Mouse (Mus musculus) myocyte (in vitro differentiated cells): Measurements from ENCODE around the gene 1700024G13Rik. TPM values are rescaled to one million over a fixed set of nuclear protein-coding genes. Genes with fewer than 3 reads are reported as not detected.
"Not testable (repeated sequence)": the region's sequence is repeated elsewhere in the genome, so short reads cannot be mapped to it uniquely, and the experiment has no call there.

Experiments
- H3K27me3 ChIP-seq: one replicate; pipeline ENCODE4 v1.6.1; 2011; ENCODE audit not compliant: control insufficient read depth, insufficient read depth, insufficient read length
- H3K36me3 ChIP-seq: one replicate; pipeline ENCODE4 v1.6.1; 2011; ENCODE audit not compliant: control insufficient read depth, insufficient read depth
- H3K4me2 ChIP-seq: one replicate; pipeline ENCODE4 v1.6.1; 2011; ENCODE audit warnings: low read depth, control low read depth
- H3K4me3 ChIP-seq: one replicate; pipeline ENCODE4 v1.5.1; 2011; ENCODE audit warnings: mild to moderate bottlenecking, control low read depth, moderate library complexity
- H3K79me2 ChIP-seq: one replicate; pipeline ENCODE4 v1.6.1; 2011; ENCODE audit not compliant: control insufficient read depth, insufficient read depth
- H3ac ChIP-seq: one replicate; pipeline ENCODE4 v1.6.1; 2011; ENCODE audit not compliant: control insufficient read depth, insufficient read length
- CEBPB ChIP-seq: IDR thresholded peaks from 2 replicates; pipeline ENCODE4 v1.6.1; 2011; ENCODE audit warnings: mild to moderate bottlenecking, moderate library complexity; ENCODE audit not compliant: poor library complexity, insufficient read depth, severe bottlenecking
- E2F4 ChIP-seq: IDR thresholded peaks from one replicate; pipeline ENCODE4 v1.6.1; 2011; ENCODE audit warnings: mild to moderate bottlenecking, control low read depth, moderate library complexity; ENCODE audit not compliant: insufficient read depth
- MAX ChIP-seq: IDR thresholded peaks from one replicate; pipeline ENCODE4 v1.6.1; 2011; ENCODE audit warnings: low read depth, mild to moderate bottlenecking, control low read depth
- MYOD1 ChIP-seq, 3 experiments: IDR thresholded peaks; one replicate each; pipeline ENCODE4 v1.6.1; 2011; ENCODE audit warnings: control low read depth in 2 of 3, low read depth in 2 of 3, mild to moderate bottlenecking in 2 of 3, moderate library complexity in 1 of 3; ENCODE audit not compliant: insufficient read length in 2 of 3, control insufficient read depth in 1 of 3
- MYOG ChIP-seq, 3 experiments: IDR thresholded peaks; one replicate each; pipeline ENCODE4 v1.6.1; 2011; ENCODE audit warnings: control low read depth in 2 of 3, low read depth in 2 of 3, mild to moderate bottlenecking in 2 of 3; ENCODE audit not compliant: insufficient read length in 2 of 3, control insufficient read depth in 1 of 3, insufficient read depth in 1 of 3
- POLR2A ChIP-seq: IDR thresholded peaks from one replicate; pipeline ENCODE4 v1.6.1; 2011; ENCODE audit warnings: low read depth, mild to moderate bottlenecking, control low read depth, moderate library complexity; ENCODE audit not compliant: insufficient read length
- POLR2AphosphoS2 ChIP-seq: IDR thresholded peaks from one replicate; pipeline ENCODE4 v1.6.1; 2011; ENCODE audit warnings: low read depth, control low read depth; ENCODE audit not compliant: insufficient read length
- REST ChIP-seq: IDR thresholded peaks from one replicate; pipeline ENCODE4 v1.6.1; 2011; ENCODE audit warnings: mild to moderate bottlenecking, control low read depth, moderate library complexity; ENCODE audit not compliant: insufficient read depth, insufficient read length
- SRF ChIP-seq: IDR thresholded peaks from one replicate; pipeline ENCODE4 v1.6.1; 2011; ENCODE audit warnings: low read depth; ENCODE audit not compliant: control insufficient read depth, insufficient read length
- TCF12 ChIP-seq: IDR thresholded peaks from one replicate; pipeline ENCODE4 v1.6.1; 2011; ENCODE audit warnings: mild to moderate bottlenecking, control low read depth; ENCODE audit not compliant: poor library complexity, insufficient read depth, severe bottlenecking
- TCF3 ChIP-seq: IDR thresholded peaks from one replicate; pipeline ENCODE4 v1.6.1; 2011; ENCODE audit warnings: low read depth, control low read depth; ENCODE audit not compliant: insufficient read length
- USF1 ChIP-seq: IDR thresholded peaks from one replicate; pipeline ENCODE4 v1.6.1; 2011; ENCODE audit warnings: low read depth, mild to moderate bottlenecking, control low read depth, moderate library complexity
- polyA plus RNA-seq: library from polyadenylated mRNA; unstranded; fragments of >200 nt; fragmentation: generic; extraction: Trizol; gene quantifications from one replicate; pipeline ENCODE4 v1.2.1, GENCODE M21; 2012; ENCODE audit warnings: missing spikeins

1700024G13Rik gene
- polyA plus RNA-seq, 1 experiment, result not detected

DNA sequence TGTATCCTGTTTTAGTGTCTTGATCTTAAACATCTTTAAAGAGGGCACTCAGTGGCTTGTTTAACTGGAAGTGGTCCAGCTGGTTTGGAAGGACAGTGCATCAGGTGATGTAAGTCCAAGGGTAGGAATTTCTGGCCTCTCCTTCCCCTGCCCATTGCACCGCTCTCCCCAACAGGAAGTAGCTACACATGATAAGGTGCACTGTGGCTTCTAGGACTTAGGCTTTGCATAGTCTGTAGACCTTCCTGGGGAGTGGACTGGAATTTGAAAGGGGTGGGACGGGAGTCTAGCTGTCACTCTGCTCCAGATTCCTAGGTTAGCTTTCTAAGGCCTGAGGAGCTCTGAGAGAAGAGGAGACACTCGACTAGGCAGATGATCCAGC, 8.1 kb downstream of the 1700024G13Rik start:
- no peak for TF ChIP-seq TCF12
- no peak for TF ChIP-seq MYOD1 (IDR thresholded peaks at IDR 0.05; ENCODE audit: control insufficient read depth in 1 of 3, insufficient read length in 2 of 3, low read depth in 2 of 3)
- no peak for TF ChIP-seq USF1
- no peak for TF ChIP-seq POLR2A
- TF ChIP-seq TCF3, result no peak
- no peak for TF ChIP-seq SRF
- TF ChIP-seq E2F4, result no peak
- TF ChIP-seq CEBPB, result no peak
- TF ChIP-seq MYOG (IDR thresholded peaks at IDR 0.05; ENCODE audit: control insufficient read depth in 1 of 3, insufficient read depth in 1 of 3, insufficient read length in 2 of 3, low read depth in 2 of 3), result no peak
- no peak for TF ChIP-seq REST
- no peak for TF ChIP-seq POLR2AphosphoS2
- no peak for TF ChIP-seq MAX
- Histone ChIP-seq H3K27me3 (peaks cover 53% of the 10 kb centered on the region), H3K36me3 (no peaks in the 10 kb centered on the region), H3K79me2 (no peaks in the 10 kb centered on the region), H3K4me2 (no peak overlapping the region), H3K4me3 (no peak overlapping the region), H3ac (no peak overlapping the region)

DNA sequence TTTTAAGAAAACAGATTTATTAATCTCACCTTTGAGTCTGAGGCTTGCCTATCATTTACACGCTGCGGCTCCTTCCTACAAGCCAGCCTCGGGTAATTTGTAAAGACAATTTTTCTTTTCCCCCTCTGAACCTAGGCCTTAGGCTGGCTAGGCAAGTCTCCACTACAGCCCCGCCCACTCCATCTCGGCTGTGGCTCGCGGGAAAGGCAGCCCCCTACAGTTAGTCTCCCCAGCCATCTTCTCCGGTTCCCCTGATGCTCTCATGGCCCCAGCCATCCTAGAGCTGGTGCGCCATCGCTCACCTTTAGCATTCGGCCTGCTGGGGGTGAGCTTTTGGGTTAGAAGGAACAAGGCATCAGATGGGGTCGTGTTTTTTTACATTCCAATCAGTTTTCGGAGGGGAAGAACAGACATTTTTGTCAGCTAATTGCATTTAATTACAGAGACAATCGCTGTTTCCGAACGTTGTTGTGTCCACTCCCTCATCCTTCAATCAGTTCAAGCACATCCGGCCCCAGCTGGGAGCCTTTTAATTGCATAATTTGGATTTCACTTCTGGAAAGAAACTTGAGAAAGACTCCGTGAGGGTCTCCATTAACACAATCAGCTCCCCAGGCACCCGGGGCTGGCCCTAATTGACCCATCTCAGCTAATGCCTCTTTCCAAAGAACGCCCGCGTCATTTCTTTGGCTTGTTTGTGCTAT, 8.6 kb downstream of the 1700024G13Rik start:
- no peak for TF ChIP-seq TCF3
- H3ac ChIP-seq, result no peak overlapping the region
- peaks cover 57% of the 10 kb centered on the region for H3K27me3 ChIP-seq
- H3K4me3 ChIP-seq, result no peak overlapping the region
- no peaks in the 10 kb centered on the region for H3K36me3 ChIP-seq
- no peaks in the 10 kb centered on the region for H3K79me2 ChIP-seq
- no peak overlapping the region for H3K4me2 ChIP-seq

DNA sequence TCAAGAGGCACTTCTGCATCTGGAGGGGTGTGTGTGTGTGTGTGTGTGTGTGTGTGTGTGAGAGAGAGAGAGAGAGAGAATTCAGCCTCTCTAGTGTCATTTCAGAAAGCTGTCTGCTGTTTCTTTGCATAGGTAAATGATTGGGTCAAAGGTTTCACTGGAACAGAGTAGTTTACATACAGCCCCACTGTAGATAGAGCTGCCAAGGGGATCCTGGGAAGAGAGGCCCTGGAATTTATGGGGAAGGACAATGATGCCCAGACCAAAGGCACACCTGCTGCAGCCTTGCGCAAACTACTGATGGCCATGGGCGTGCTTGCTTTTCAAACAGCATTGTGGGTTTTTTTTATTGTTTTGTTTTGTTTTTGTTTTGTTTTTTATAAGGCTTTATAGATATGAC, 15.7 kb downstream of the 1700024G13Rik start:
- Histone ChIP-seq H3K27me3 (peaks cover 29% of the 10 kb centered on the region), H3K36me3 (no peaks in the 10 kb centered on the region), H3K4me2 (no peak overlapping the region), H3K79me2 (no peaks in the 10 kb centered on the region), H3ac (no peak overlapping the region), H3K4me3 (no peak overlapping the region)
- no peak for TF ChIP-seq MYOG (IDR thresholded peaks at IDR 0.05; ENCODE audit: control insufficient read depth in 1 of 3, insufficient read depth in 1 of 3, insufficient read length in 2 of 3, low read depth in 2 of 3)
- TF ChIP-seq TCF12, result no peak
- no peak for TF ChIP-seq POLR2AphosphoS2

DNA sequence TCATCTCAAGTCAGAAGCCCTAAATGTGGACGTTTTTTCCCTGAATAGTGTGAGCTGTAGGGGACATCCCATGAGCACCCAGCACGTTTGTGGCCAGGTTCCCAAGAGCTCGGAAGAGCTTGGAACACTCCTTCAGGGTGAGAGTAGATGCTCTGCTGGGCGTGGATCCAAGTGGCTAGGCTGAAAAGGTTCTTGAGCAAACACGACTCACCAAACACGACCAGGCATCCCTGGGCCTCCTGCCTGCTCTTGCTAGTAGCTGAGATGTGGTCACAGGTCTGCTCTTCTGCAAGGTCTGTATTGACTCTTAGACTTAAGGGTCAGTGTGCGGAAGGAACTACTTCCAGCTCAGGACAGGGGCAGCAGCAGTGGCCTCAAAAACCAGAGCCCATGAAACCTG, 18.4 kb downstream of the 1700024G13Rik start:
- Histone ChIP-seq H3K36me3 (no peaks in the 10 kb centered on the region), H3K27me3 (peaks cover 17% of the 10 kb centered on the region), H3K4me2 (no peak overlapping the region), H3K4me3 (no peak overlapping the region), H3ac (no peak overlapping the region), H3K79me2 (no peaks in the 10 kb centered on the region)
- no peak for TF ChIP-seq POLR2AphosphoS2
- no peak for TF ChIP-seq REST
- no peak for TF ChIP-seq TCF12
- TF ChIP-seq TCF3, result no peak
- no peak for TF ChIP-seq USF1
- no peak for TF ChIP-seq POLR2A
- TF ChIP-seq MAX, result no peak
- no peak for TF ChIP-seq E2F4
- no peak for TF ChIP-seq SRF
- no peak for TF ChIP-seq CEBPB
- TF ChIP-seq MYOG (IDR thresholded peaks at IDR 0.05; ENCODE audit: control insufficient read depth in 1 of 3, insufficient read depth in 1 of 3, insufficient read length in 2 of 3, low read depth in 2 of 3), result no peak
- no peak for TF ChIP-seq MYOD1 (IDR thresholded peaks at IDR 0.05; ENCODE audit: control insufficient read depth in 1 of 3, insufficient read length in 2 of 3, low read depth in 2 of 3)

DNA sequence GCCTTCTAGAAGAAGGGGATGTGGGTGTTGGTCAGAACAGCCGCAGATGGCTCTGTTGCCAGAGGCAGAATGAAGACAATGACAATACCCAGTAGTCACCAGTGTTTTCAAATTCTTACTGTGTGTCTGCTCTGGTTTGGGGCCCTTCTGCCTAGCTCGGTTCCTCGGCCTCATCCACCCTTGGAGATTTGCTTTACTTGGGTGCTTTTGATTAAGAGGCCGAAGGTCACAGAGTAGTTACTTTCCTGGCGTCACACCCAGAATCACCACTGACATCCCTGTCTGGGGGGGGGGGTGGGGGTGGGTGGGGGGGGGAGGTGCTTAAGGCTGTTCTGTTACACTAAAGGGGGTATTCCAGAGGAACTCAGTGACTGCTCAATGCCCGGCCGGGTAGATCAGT, 23.8 kb downstream of the 1700024G13Rik start:
- no peak overlapping the region for H3K4me3 ChIP-seq
- no peak overlapping the region for H3ac ChIP-seq
- TF ChIP-seq REST, result no peak
- TF ChIP-seq USF1, result no peak
- TF ChIP-seq TCF3, result no peak
- TF ChIP-seq POLR2A, result no peak
- no peak for TF ChIP-seq SRF
- TF ChIP-seq CEBPB, result no peak
- H3K36me3 ChIP-seq, result no peaks in the 10 kb centered on the region
- H3K27me3 ChIP-seq, result peaks cover 5% of the 10 kb centered on the region
- H3K4me2 ChIP-seq, result no peak overlapping the region
- H3K79me2 ChIP-seq, result no peaks in the 10 kb centered on the region

DNA sequence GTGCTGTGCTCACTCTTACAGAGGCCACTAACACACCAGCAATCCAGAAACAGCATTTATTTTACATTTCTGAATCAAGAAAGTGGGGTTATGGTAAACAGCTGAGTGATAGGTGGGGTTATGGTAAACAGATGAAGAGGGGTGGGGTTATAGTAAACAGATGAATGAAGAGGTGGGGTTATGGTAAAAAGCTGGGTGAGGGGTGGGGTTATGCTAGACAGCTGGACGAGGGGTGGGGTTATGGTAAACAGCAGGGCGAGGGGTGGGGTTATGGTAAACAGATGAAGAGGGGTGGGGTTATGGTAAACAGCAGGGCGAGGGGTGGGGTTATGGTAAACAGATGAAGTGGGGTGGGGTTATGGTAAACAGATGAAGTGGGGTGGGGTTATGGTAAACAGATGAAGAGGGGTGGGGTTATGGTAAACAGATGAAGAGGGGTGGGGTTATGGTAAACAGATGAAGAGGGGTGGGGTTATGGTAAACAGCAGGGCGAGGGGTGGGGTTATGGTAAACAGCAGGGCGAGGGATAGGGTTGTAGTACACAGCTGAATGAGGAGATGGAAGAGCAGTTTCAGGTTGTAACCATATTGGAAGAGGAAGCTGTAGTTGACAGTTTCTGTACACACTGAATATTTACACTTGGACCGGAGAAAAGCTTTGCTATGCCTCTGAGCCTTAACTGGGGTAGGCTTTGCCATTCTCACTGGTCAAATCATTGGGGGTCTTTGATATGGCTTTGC, 36.8 kb downstream of the 1700024G13Rik start:
- H3ac ChIP-seq, H3K36me3 ChIP-seq, H3K4me3 ChIP-seq, H3K79me2 ChIP-seq, H3K4me2 ChIP-seq, H3K27me3 ChIP-seq: not testable (repeated sequence)
